Mouse (Mus musculus): ENCODE data around the gene Bcl11b. TPM values are rescaled to one million over a fixed set of nuclear protein-coding genes. Genes with fewer than 3 reads are reported as not detected.

The Bcl11b gene
- polyA plus RNA-seq, 1 experiment from 2014 or later = 28.8 TPM

DNA sequence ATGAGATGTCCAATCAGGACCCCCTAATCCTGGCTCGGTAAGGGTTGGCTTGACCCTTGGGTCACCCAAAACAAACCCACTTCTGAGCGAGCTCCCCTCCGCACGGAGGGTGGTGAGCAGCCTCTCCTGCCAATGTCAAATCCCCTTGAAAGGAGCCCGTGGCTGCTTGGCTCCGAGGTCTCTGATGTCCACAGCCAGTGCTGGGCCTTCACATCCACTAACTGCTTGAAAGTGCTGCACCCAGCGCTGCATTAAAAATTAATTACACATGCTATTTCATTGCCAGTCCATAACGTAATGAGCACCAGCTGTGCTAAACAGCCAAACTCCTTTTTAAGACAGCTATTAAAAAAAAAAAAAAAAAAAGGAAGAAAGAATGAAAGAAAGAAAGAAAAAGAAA lies 43.5 kb downstream of the Bcl11b start:
- Histone ChIP-seq H3K9me3 (replicated peaks) (no peaks in the 10 kb centered on the region), H3K27me3 (no peaks in the 10 kb centered on the region), H3K4me1 (peaks cover 79% of the 10 kb centered on the region), H3K4me2 (replicated peaks) (peak overlapping the region; percentile 35), H3K9ac (no peak overlapping the region), H3K27ac (replicated peaks) (peak overlapping the region; percentile 73; the same call in 1 of the 2 replicates), H3K36me3 (no peaks in the 10 kb centered on the region), H3K4me3 (replicated peaks) (no peak overlapping the region)
- WGBS = 27% methylated on average over 8 of the region's 8 CpGs
- ATAC-seq (ENCODE audit: insufficient number of reproducible peaks, low FRiP score, low TSS enrichment, low read depth) = no peak

DNA sequence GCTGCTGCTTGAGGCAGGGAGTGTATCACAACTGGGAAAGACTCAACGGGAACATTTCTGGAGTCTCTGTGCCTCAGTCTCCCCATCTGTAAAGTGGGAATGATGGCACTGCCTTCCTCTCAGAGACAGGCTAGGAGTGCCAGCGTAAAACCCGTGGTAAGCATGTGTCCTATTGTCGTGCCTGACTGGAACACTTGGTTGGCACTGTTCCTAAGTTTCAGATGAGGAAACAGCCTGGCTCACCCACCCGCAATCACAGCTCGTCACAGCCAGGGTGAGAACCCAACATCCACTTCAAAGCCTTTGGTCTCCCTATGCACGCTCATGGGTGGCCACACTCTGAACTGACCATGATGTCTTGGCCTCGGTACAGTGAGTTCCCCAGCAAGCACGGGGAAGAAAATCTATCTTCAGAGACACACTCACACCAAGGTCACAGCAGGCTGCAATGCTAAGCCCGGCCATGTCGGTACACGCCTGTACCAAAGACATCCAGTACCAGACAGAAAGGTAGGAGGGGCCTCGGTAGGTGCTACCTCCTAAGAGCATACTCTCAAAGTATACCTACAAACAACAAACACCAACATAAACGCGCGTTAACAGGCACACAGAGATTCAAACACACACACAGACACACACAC lies 50.2 kb downstream of the Bcl11b start:
- Histone ChIP-seq H3K9me3 (replicated peaks) (no peaks in the 10 kb centered on the region), H3K9ac (no peak overlapping the region), H3K27ac (replicated peaks) (peak overlapping the region; percentile 85), H3K27me3 (no peaks in the 10 kb centered on the region), H3K36me3 (no peaks in the 10 kb centered on the region), H3K4me2 (replicated peaks) (peak overlapping the region; percentile 48), H3K4me1 (peaks cover 80% of the 10 kb centered on the region), H3K4me3 (replicated peaks) (no peak overlapping the region)
- ATAC-seq (ENCODE audit: insufficient number of reproducible peaks, low FRiP score, low TSS enrichment, low read depth) = no peak
- WGBS = 59% methylated on average over 16 of the region's 16 CpGs

DNA sequence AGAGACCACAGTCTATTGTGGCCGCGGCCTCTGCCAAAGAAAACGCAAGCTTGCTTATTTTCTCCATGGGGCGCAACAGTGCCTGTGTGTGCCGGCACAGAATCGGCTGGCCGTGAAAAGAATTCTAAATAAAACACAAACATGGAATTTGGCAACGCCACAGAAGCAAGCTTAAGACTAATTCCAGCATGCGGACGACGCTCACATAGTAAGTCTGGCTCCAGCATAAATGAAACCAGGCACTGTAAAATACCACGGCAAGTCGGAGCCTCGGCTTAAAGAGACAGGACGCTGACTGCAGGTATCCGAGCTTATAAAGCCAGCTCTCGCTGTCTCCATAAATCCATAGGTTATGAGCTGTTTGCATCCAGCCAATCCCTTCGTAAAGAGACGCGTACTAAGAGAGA lies 51.1 kb downstream of the Bcl11b start:
- H3K36me3 ChIP-seq = no peaks in the 10 kb centered on the region
- peak; percentile 79 for ATAC-seq (ENCODE audit: insufficient number of reproducible peaks, low FRiP score, low TSS enrichment, low read depth)
- H3K9ac ChIP-seq = no peak overlapping the region
- H3K27ac ChIP-seq (replicated peaks) = peak overlapping the region; percentile 85
- peak overlapping the region; percentile 48 for H3K4me2 ChIP-seq (replicated peaks)
- WGBS = 11% methylated on average over 20 of the region's 20 CpGs
- H3K9me3 ChIP-seq (replicated peaks) = no peaks in the 10 kb centered on the region
- peaks cover 87% of the 10 kb centered on the region for H3K4me1 ChIP-seq
- no peaks in the 10 kb centered on the region for H3K27me3 ChIP-seq
- peak overlapping the region; percentile 24 for H3K4me3 ChIP-seq (replicated peaks)

DNA sequence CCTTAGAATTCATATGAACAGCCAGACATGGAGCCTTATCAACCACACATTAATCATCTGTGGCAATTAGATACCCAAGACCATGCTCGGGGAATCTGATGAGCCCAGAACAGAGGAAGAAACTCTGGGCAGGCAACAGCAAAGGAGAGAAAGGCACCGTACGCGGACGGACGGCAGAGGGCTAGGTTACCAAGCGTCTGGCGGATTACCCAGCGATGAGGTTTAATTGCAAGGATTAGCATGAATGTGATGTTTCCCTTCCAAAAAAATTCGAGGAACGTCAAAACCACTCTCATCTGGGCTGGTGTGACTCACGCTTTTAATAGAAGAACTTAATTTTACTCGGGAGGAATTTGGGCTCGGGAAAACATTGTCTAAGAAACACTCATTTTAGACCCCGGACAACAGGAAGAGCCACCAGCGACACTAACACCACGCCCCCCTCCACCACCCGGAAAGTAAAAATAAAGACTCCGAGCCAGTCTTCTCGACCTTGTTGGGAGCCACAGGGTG lies 52.7 kb downstream of the Bcl11b start:
- H3K4me3 ChIP-seq (replicated peaks) = peak overlapping the region; percentile 10
- H3K4me1 ChIP-seq = peaks cover 84% of the 10 kb centered on the region
- no peaks in the 10 kb centered on the region for H3K36me3 ChIP-seq
- WGBS = 17% methylated on average over 20 of the region's 20 CpGs
- H3K9ac ChIP-seq = 0 out of 2 replicates have a peak overlapping the region, but pooled peaks have one; percentile 6
- H3K4me2 ChIP-seq (replicated peaks) = peak overlapping the region; percentile 48
- no peaks in the 10 kb centered on the region for H3K27me3 ChIP-seq
- ATAC-seq (ENCODE audit: insufficient number of reproducible peaks, low FRiP score, low TSS enrichment, low read depth) = no peak
- peak overlapping the region; percentile 71 for H3K27ac ChIP-seq (replicated peaks)
- no peaks in the 10 kb centered on the region for H3K9me3 ChIP-seq (replicated peaks)

DNA sequence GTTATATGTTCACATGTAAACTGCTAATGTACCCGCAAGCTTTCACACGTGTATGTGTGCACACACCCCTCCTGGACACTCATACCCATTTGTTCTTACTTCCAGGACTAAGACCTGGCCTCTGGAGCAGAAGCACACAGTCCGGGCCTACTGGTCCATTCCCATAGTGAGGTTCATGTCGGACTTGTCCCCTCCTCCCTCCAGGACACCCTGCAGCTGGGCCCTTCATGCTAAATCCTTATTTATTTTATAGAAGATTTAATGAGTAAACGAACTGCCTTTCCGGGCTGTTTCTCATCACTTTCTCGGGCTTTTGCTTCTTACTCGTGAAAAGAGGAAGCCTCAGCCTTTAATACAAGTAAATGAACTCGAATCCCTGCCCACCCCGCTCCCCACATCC lies 54.0 kb downstream of the Bcl11b start:
- WGBS = 74% methylated on average over 10 of the region's 10 CpGs

DNA sequence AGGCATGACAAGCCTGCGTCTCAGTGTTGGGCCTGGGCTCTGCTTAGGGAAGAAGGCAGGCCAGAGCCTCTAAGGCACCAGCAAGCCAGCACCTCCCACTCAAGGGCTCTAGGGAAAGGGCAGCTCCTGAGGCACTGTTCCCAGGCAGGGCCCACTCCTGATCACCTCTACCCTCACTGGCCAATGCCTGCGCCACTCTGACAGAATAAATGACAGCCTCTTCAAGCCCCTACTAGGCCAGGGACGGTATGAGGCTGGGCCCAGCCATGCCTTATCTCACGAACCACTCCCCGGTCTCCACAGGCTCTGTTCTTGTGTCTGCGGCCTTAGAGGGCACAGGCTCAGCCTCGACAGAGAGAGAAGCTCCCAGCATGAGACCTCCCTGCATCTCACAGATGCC lies 61.3 kb downstream of the Bcl11b start:
- Histone ChIP-seq H3K36me3 (no peaks in the 10 kb centered on the region), H3K9ac (no peak overlapping the region), H3K27me3 (no peaks in the 10 kb centered on the region), H3K4me2 (replicated peaks) (no peak overlapping the region), H3K9me3 (replicated peaks) (no peaks in the 10 kb centered on the region), H3K4me3 (replicated peaks) (no peak overlapping the region), H3K27ac (replicated peaks) (no peak overlapping the region), H3K4me1 (peaks cover 23% of the 10 kb centered on the region)
- WGBS = 72% methylated on average over 7 of the region's 7 CpGs
- no peak for ATAC-seq (ENCODE audit: insufficient number of reproducible peaks, low FRiP score, low TSS enrichment, low read depth)

More for the DNA sequence above, 54.0 kb downstream of the Bcl11b start:
- peaks cover 71% of the 10 kb centered on the region for H3K4me1 ChIP-seq
- no peak for ATAC-seq (ENCODE audit: insufficient number of reproducible peaks, low FRiP score, low TSS enrichment, low read depth)
- H3K27me3 ChIP-seq = no peaks in the 10 kb centered on the region
- H3K4me2 ChIP-seq (replicated peaks) = no peak overlapping the region
- H3K9me3 ChIP-seq (replicated peaks) = no peaks in the 10 kb centered on the region
- no peak overlapping the region for H3K9ac ChIP-seq
- H3K36me3 ChIP-seq = no peaks in the 10 kb centered on the region
- no peak overlapping the region for H3K4me3 ChIP-seq (replicated peaks)
- no peak overlapping the region for H3K27ac ChIP-seq (replicated peaks)

DNA sequence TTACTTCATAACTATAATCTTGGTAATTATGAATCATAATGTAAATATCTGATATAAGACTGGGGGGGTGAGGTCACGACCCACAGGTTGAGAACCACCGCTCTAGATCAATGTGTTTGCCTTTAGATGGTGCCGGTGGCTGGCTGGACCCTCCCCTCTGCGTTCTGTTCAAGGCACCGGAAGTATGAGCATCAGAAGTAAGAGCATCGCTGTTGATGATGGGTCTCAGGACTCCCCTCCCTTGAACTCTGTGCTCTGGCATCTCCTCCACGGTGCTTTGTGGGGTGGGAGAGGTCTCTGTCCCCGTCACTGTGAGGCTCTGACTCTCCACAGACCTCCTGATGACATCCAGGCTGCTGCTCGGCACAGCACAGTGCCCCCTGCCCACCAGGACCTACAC lies 62.6 kb downstream of the Bcl11b start:
- no peaks in the 10 kb centered on the region for H3K27me3 ChIP-seq
- H3K4me2 ChIP-seq (replicated peaks) = no peak overlapping the region

DNA sequence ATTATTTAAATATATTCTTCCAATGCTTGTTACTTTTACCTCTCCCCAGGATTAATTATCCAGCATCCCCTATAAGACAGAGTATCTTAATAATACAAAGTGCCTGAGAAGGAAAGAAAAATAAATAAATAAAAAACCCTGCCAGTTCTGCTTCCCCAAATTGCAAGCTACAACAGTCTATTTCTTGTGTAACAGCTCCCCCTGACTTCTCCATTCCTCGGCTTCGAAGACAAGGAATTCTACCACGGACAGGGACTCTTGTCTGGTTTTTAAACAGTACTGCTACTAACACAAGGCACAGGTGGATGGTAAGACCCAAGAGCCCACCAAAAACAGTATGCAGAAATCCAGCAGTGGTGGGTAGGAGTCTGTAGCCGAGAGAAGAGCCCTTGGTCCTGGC lies 64.2 kb downstream of the Bcl11b start:
- Histone ChIP-seq H3K4me3 (replicated peaks) (no peak overlapping the region), H3K9me3 (replicated peaks) (no peaks in the 10 kb centered on the region), H3K9ac (no peak overlapping the region), H3K4me1 (peaks cover 40% of the 10 kb centered on the region), H3K27ac (replicated peaks) (0 out of 2 replicates have a peak overlapping the region, but pooled peaks have one; percentile 11), H3K27me3 (no peaks in the 10 kb centered on the region), H3K36me3 (no peaks in the 10 kb centered on the region), H3K4me2 (replicated peaks) (no peak overlapping the region)
- 40% methylated on average over 4 of the region's 4 CpGs for WGBS
- ATAC-seq (ENCODE audit: insufficient number of reproducible peaks, low FRiP score, low TSS enrichment, low read depth) = no peak

More for the DNA sequence above, 62.6 kb downstream of the Bcl11b start:
- no peak overlapping the region for H3K9ac ChIP-seq
- no peaks in the 10 kb centered on the region for H3K9me3 ChIP-seq (replicated peaks)
- WGBS = 82% methylated on average over 9 of the region's 9 CpGs
- H3K36me3 ChIP-seq = no peaks in the 10 kb centered on the region
- H3K27ac ChIP-seq (replicated peaks) = no peak overlapping the region
- peaks cover 31% of the 10 kb centered on the region for H3K4me1 ChIP-seq
- ATAC-seq (ENCODE audit: insufficient number of reproducible peaks, low FRiP score, low TSS enrichment, low read depth) = no peak
- no peak overlapping the region for H3K4me3 ChIP-seq (replicated peaks)

DNA sequence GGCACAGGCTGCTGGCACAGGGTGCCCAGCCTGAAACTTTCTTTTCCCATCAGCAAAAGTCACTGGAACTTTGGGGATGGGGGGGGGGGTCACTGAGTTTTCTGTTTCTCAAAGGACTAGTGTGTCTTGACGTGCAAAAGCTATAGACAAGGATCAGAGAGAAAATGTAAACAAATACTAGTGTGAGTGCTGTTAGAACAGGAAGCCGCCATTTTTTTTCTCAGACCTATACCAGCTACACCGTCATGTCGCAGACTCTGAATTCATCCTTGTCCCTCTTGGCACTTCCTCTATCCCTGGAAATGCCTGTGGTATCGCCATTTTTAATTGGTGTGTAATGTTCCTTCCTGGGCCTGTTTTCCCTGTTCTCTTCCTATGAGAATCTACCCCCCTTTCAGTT lies 66.4 kb downstream of the Bcl11b start:
- H3K36me3 ChIP-seq = no peaks in the 10 kb centered on the region
- no peaks in the 10 kb centered on the region for H3K27me3 ChIP-seq
- peaks cover 52% of the 10 kb centered on the region for H3K4me1 ChIP-seq
- 62% methylated on average over 5 of the region's 5 CpGs for WGBS
- H3K4me2 ChIP-seq (replicated peaks) = no peak overlapping the region
- H3K9ac ChIP-seq = no peak overlapping the region
- H3K9me3 ChIP-seq (replicated peaks) = no peaks in the 10 kb centered on the region
- H3K4me3 ChIP-seq (replicated peaks) = no peak overlapping the region
- H3K27ac ChIP-seq (replicated peaks) = no peak overlapping the region
- no peak for ATAC-seq (ENCODE audit: insufficient number of reproducible peaks, low FRiP score, low TSS enrichment, low read depth)

DNA sequence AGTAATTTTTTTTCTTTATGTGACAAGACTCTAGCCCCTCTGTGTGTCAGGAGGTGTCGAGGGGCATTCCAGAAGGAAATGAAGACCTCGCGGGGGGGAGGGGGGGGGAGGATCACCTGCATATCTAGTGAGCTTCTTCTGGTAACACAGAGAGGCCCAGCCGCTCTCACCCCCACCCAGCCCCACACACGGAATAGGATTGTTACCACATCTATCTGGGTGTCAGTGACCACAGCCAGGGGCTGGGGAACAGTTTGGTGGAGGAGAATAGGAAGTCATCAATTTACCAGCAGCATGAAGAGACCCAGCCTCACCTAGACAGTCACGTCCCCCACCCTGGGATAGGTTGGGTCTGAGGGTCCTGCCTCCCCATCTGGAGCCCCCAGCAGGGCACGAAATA lies 67.0 kb downstream of the Bcl11b start:
- 67% methylated on average over 7 of the region's 7 CpGs for WGBS
- no peak for ATAC-seq (ENCODE audit: insufficient number of reproducible peaks, low FRiP score, low TSS enrichment, low read depth)

DNA sequence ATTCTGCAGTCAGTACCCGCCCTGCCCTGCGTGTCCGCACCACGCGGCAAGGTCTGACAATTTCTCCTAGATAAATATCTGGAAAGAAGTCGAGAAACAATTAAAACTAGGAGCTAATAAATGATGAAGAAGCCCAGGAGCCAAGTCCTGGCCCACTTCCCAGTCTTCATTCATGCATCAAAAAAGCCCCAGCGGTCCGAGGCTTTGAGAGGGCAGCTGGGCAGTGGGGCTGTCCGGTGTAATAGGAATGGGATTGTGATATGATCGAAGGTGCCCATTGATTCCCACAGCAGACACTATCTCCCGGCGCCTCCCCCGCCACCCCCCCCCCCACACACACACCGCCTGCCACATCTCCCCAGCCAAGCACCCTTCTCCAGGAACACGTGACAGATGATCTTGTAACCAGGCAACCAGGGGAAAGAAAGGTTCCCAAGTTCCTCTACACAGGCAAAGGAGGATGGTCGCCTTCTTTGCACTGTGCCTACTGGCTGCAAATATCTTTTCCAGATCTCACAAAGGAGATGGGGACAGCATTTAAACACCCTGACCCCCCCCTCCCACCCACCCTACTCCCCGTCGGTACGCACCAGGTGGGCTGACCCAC lies 68.5 kb downstream of the Bcl11b start:
- H3K27me3 ChIP-seq = no peaks in the 10 kb centered on the region
- ATAC-seq (ENCODE audit: insufficient number of reproducible peaks, low FRiP score, low TSS enrichment, low read depth) = no peak
- H3K4me1 ChIP-seq = peaks cover 70% of the 10 kb centered on the region
- no peak overlapping the region for H3K9ac ChIP-seq
- H3K4me2 ChIP-seq (replicated peaks) = no peak overlapping the region
- H3K27ac ChIP-seq (replicated peaks) = no peak overlapping the region
- no peaks in the 10 kb centered on the region for H3K36me3 ChIP-seq
- H3K4me3 ChIP-seq (replicated peaks) = no peak overlapping the region
- no peaks in the 10 kb centered on the region for H3K9me3 ChIP-seq (replicated peaks)
- WGBS = 73% methylated on average over 19 of the region's 19 CpGs

More for the DNA sequence above, 67.0 kb downstream of the Bcl11b start:
- Histone ChIP-seq H3K4me3 (replicated peaks) (no peak overlapping the region), H3K27me3 (no peaks in the 10 kb centered on the region), H3K36me3 (no peaks in the 10 kb centered on the region), H3K9ac (no peak overlapping the region), H3K4me1 (peaks cover 55% of the 10 kb centered on the region), H3K9me3 (replicated peaks) (no peaks in the 10 kb centered on the region), H3K27ac (replicated peaks) (no peak overlapping the region), H3K4me2 (replicated peaks) (no peak overlapping the region)
